Mouse (Mus musculus) retina, postnatal 7 days (tissue): ENCODE results near the gene Aig1.

Experiments used
- DNase-seq: peaks from one replicate; pipeline ENCODE4 v3.0.0-alpha.2; 2012; ENCODE audit warnings: low read depth, low spot score

Aig1 gene

GRCm38 (mm10) chr10:13849205-13849604 is 19.6 kb downstream of the Aig1 start:
- DNase-seq: no peak

DNA sequence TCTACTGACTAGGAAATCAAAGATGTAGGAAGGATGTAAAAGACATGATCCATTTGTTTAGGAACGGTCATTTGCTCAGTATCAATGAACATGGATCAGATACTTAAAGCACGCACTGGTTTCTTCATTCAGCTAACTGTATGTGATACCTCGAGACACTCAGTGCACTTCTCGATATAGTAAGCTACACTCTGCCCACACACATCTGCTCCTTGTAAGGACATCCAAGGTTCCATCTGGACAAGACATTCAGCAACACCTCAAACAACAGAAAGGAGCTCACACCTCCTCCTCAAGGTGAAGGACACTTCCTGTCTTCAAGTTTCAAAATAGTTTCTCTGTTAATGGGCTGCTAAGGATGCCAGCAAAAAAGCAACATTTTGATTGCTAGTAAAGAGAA is 23.9 kb downstream of the Aig1 start:
- no peak for DNase-seq

- DNase-seq: peak; percentile 30
Observed at GRCm38 (mm10) chr10:13843746-13844145, 25.0 kb downstream of the Aig1 start.

DNA sequence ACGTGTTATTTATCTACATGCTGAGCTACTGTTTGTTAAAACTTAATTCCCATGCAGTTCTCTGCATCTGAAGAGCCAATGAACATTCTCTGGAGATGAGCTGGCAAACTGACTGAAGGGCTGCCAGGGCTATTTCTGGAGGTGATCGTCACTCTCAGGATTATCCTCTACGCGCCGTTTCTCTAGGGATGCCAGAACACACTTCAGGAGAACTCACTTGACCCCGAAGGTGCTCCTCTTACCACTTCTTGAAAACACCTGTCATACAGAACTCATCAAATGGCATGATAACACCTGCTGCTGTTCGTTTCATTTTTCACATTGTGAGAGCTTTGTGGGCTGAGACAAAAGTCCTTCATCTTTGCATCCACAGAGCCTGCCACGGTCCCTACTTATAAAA is 25.9 kb downstream of the Aig1 start:
- DNase-seq: no peak

DNA sequence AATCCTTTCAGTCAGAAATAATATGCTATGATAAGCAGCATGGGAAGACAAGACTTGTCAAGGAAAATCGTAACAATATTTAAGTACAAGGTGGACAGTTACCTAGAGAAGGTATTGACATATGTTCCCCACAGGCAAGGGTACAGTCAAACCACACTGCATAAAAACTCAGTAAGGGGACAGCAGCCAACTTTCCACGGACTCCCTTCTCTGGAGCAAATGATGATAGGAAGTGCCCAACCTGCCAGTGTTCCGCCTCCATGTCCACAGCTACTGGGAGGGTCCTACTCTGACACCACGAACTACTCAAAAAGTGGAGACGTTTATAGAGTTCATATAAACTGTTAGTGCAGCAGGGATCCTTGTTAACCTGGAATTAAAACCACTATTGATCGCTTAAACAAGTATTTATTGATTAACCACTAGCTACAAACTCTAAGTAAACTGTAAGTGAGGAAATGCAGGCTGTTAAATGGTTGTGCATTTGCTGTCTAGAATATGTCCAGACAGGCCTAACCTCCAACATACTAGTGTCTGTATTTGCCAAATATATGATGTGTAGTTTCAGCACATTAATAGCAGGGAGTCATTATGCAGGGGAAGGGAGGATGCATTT is 30.2 kb downstream of the Aig1 start:
- no peak for DNase-seq

DNA sequence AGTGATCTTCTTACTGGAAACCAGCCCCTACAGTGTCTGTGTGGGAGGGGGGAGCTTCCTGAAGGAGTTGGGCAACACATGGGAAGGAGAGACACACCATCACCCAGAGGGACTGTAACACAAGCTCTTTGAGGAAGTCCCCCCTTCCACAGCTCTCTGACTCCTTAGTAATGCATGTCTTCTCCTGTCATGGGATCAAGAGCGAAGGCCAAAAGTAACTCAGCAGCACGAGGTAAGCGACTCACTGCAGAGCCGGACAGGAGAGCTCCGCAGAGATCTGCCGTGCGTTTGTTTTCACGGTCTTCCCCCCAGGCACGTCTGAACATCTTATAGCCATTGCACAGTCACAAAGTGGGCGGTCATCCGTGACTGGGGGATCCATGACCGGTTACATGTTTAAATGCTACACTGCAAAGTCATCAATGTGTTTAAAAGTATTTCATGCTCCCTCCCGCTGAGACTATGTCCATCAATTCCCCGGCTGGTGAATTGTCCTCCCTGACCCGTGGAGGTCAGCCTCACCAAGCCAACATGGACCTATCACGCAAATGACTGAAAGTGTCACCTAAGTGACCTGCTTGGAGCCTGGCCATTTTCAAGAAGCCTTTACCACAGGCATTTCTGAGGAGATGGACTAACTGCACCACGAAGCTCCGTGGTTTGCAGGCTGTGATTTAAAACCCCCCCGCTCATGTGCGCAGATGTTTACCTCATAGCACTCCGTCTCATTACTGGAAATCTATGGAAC is 30.9 kb downstream of the Aig1 start:
- no peak for DNase-seq

DNA sequence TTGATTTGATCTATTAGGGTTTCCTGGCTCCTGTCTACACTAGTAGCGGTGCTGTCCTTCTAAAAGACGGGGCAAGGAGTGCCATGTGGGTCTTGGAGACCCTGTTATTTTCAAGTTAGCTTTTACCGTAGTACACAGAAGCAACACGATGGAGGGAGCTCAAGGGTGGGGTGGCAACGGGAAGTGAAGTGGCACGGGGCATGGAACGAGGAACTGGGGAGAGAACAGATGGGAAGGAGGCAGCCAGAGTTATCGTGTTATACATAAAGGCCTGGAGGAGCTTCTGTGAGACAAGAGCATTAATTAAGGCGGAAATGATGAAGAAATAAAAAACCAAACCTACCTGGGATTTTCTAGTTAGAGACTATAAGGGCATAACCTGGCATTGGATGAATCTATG is 31.8 kb downstream of the Aig1 start:
- DNase-seq: no peak

GRCm38 (mm10) chr10:13835737-13836475 is 32.9 kb downstream of the Aig1 start:
- DNase-seq: no peak

GRCm38 (mm10) chr10:13834056-13834455 is 34.7 kb downstream of the Aig1 start:
- no peak for DNase-seq

DNA sequence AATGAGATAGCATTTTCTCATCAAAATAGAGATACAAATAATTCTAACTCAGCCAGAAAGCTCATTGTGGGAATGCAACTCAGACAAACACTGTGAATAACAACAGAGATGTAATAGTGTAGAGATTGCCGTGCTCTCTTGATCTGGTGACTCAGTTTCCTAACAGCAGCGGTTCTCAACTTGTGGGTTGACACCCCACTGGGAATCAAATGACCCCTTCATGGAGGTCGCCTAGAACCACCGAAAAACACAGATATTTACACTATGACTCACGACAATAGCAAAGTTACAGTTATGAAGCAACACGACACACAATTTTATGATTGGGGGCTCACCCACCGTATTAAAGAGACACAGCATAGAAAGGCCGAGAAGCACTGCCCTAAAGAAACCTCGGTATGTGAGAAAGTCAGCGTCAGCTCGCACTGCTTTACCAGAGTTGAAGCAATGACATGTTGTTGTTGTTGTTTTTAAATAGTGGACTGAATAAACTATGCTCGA is 35.7 kb downstream of the Aig1 start:
- no peak for DNase-seq

DNA sequence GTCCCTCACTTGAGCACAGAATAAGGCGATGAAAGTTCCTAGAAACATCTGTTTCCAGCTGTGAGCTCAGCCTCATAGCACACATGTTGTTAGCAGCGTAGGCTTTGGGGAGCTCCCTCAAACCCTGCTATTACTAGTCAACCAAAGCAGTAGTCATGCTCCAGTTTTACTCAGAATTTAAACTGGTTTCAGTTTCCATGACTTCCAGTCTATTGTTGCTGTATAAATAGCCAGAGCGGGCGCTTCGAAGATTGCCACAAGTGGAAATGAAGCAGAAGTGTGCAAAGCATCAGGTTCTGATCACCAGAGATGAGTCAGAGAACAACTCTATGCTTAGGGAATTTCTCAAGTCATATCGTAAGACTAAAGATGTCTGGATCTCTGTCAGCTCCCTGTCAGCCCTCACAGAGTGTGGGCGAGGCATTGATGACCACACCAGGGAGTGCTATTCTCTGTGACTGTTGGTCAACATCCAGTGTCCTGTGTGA is 36.2 kb downstream of the Aig1 start:
- DNase-seq: no peak

GRCm38 (mm10) chr10:13827150-13827549 is 41.6 kb downstream of the Aig1 start:
- DNase-seq: no peak

DNA sequence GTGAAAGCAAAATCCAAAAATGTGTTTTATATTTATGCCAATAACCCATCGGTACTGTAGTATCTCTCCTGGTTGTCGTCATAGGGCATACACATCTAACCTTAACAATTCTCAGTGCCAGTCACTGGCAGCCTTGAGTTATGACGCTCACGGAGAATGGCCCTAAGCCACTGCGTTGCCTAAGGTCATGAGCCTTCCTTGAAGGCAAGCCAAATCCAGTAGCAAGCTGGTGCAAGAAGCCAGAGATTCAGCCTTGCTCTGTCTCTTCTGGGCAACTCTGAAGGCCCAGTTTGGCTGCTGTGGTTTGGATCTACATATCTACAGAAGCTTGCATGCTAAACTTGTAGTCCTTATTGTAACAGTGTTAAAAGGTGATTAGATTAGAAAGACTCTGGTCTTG is 55.2 kb downstream of the Aig1 start:
- DNase-seq: no peak

DNA sequence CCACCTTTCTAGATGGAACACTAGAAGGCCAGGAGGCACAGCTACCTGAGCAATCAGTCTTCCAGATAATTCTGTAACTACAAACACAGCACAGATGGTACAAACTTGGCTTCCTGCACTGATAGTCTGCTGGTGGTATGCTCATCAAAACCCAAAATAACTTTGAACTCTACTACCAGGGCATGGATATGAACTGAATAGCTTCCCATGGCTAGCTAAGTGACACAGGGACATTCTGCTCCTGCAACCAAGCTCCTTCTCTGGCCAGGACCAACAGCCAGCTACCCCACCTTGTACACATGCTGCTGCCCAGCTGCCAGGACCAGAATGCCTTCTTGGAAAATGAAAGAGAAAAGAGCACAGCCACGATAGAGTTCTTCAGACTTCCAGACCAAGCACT is 60.5 kb downstream of the Aig1 start:
- DNase-seq: no peak

- DNase-seq: no peak
Observed at GRCm38 (mm10) chr10:13806806-13807205, 62.0 kb downstream of the Aig1 start.

DNA sequence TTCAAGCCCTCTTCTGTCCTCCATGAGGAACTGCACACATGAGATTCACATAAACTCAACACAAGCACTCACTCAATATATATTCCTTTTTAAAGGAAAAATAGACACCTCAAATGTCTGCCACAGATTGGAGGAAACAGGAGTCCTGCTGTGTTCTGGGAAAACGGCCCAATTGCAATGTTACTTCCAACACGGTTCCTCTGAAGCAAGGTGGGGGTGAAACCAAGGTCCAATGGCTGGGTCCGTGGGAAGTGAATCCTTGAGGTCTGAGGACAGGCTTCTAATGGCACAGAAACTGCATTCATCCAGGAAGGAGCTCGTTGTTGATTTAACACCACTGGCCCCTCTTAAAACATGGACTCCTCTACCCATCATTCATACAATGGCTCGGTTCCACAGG is 67.5 kb downstream of the Aig1 start:
- no peak for DNase-seq

DNA sequence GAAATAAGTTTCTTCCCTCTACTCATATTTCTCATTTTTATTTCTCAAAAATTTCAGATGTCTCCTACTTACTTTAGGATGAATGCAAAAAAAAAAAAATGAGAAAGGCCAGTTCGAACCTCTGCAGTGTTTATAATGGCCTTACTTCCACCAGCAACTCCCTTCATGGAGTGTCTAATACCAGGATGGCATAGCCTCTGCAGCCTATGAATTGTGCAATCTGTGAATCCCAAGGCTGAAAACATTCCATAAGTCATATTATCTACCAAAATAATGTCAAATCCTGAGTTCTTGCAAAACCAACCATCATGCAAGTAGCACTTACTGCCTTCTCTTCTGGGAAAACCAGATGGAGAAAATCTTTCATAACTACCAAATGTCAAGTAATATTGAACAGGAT is 75.3 kb downstream of the Aig1 start:
- no peak for DNase-seq

GRCm38 (mm10) chr10:13792788-13793187 is 76.0 kb downstream of the Aig1 start:
- no peak for DNase-seq

GRCm38 (mm10) chr10:13789604-13790003 is 79.2 kb downstream of the Aig1 start:
- no peak for DNase-seq

GRCm38 (mm10) chr10:13788057-13788456 is 80.7 kb downstream of the Aig1 start:
- DNase-seq: no peak

GRCm38 (mm10) chr10:13782774-13783173 is 86.0 kb downstream of the Aig1 start:
- DNase-seq: no peak

DNA sequence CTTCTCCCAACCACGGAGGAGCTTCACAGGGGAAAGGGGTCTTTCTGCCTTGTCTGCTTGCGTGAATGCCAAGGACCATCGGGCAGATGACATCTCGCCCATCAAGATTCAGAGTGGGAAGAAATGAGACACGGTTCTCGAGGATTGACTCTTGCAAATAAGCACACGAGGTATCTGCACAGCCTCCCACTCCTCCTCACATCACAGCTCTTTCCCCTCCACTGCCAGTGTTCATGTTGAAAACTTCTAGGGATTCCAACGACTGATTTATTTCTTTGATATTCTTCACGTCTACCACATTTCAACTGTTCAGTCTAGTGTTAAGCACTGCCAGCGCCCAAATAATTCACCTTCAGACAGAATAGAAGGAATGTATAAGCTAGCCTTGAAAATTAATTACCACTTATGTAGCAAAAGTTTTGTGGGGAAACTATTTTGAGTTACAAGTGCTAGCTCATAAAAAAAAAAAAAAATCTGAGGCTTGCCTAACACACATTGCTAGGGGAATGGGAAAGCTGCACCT is 86.5 kb downstream of the Aig1 start:
- DNase-seq: no peak
